Mouse (Mus musculus): ENCODE data around the gene Cxcl10. TPM values are rescaled to one million over a fixed set of nuclear protein-coding genes. Genes with fewer than 3 reads are reported as not detected.
"Not testable (repeated sequence)": the region's sequence is repeated elsewhere in the genome, so short reads cannot be mapped to it uniquely, and the experiment has no call there.

Gene Cxcl10
- total RNA-seq, 2 experiments from 2014 or later = not detected

GRCm38 (mm10) chr5:92369151-92369994 is 20.7 kb upstream of the Cxcl10 start:
- intact Hi-C loops (cut with DNase I) = no loop called here
- peak; percentile 87 for DNase-seq

GRCm38 (mm10) chr5:92368392-92368791 is 19.7 kb upstream of the Cxcl10 start:
- DNase-seq = no peak
- intact Hi-C loops (cut with DNase I) = no loop called here

- intact Hi-C loops (cut with DNase I) = no loop called here
- no peak for DNase-seq
These were observed 17.9 kb upstream of the Cxcl10 start for GRCm38 (mm10) chr5:92366565-92366964.

GRCm38 (mm10) chr5:92365146-92365705 is 16.5 kb upstream of the Cxcl10 start:
- intact Hi-C loops (cut with DNase I) = no loop called here
- DNase-seq = peak; percentile 24

GRCm38 (mm10) chr5:92364011-92364410 is 15.3 kb upstream of the Cxcl10 start:
- intact Hi-C loops (cut with DNase I) = no loop called here

GRCm38 (mm10) chr5:92363179-92363578 is 14.5 kb upstream of the Cxcl10 start:
- intact Hi-C loops (cut with DNase I) = no loop called here
- no peak for DNase-seq

More at GRCm38 (mm10) chr5:92364011-92364410, 15.3 kb upstream of the Cxcl10 start:
- no peak for DNase-seq

- intact Hi-C loops (cut with DNase I) = no loop called here
- DNase-seq = no peak
These were observed 10.2 kb upstream of the Cxcl10 start for GRCm38 (mm10) chr5:92358767-92359455.

GRCm38 (mm10) chr5:92358033-92358432 is 9.3 kb upstream of the Cxcl10 start:
- intact Hi-C loops (cut with DNase I) = no loop called here

GRCm38 (mm10) chr5:92353517-92353916 is 4.8 kb upstream of the Cxcl10 start:
- intact Hi-C loops (cut with DNase I) = no loop called here

More at GRCm38 (mm10) chr5:92358033-92358432, 9.3 kb upstream of the Cxcl10 start:
- no peak for DNase-seq

GRCm38 (mm10) chr5:92352716-92353115 is 4.0 kb upstream of the Cxcl10 start:
- intact Hi-C loops (cut with DNase I) = not testable (repeated sequence)

More at GRCm38 (mm10) chr5:92353517-92353916, 4.8 kb upstream of the Cxcl10 start:
- DNase-seq = no peak

GRCm38 (mm10) chr5:92349731-92350130 is 1.0 kb upstream of the Cxcl10 start:
- intact Hi-C loops (cut with DNase I) = no loop called here
- no peak for DNase-seq

More at GRCm38 (mm10) chr5:92352716-92353115, 4.0 kb upstream of the Cxcl10 start:
- DNase-seq = not testable (repeated sequence)

GRCm38 (mm10) chr5:92345006-92345405 is 3.7 kb downstream of the Cxcl10 start:
- no peak for DNase-seq
- intact Hi-C loops (cut with DNase I) = no loop called here

- intact Hi-C loops (cut with DNase I) = no loop called here
- DNase-seq = no peak
These were observed 8.1 kb downstream of the Cxcl10 start for GRCm38 (mm10) chr5:92340606-92341005.

GRCm38 (mm10) chr5:92336743-92337142 is 11.9 kb downstream of the Cxcl10 start:
- DNase-seq = no peak
- intact Hi-C loops (cut with DNase I) = no loop called here

GRCm38 (mm10) chr5:92332359-92332840 is 16.3 kb downstream of the Cxcl10 start:
- no peak for DNase-seq
- intact Hi-C loops (cut with DNase I) = no loop called here

GRCm38 (mm10) chr5:92331635-92332338 is 16.9 kb downstream of the Cxcl10 start, which contains the start of gene Art3:
Art3 (plus strand) TSS chr5:92331827.
- DNase-seq = no peak
- intact Hi-C loops (cut with DNase I) = no loop called here

GRCm38 (mm10) chr5:92331122-92331521 is 17.6 kb downstream of the Cxcl10 start:
- intact Hi-C loops (cut with DNase I) = no loop called here
- DNase-seq = no peak

GRCm38 (mm10) chr5:92327929-92328328 is 20.8 kb downstream of the Cxcl10 start, which contains the start of gene Cxcl9:
Cxcl9 (minus strand) TSS chr5:92328079.
- DNase-seq = no peak
- intact Hi-C loops (cut with DNase I) = no loop called here

- intact Hi-C loops (cut with DNase I) = no loop called here
These were observed 21.3 kb downstream of the Cxcl10 start for GRCm38 (mm10) chr5:92327367-92327766.

GRCm38 (mm10) chr5:92323264-92323663 is 25.4 kb downstream of the Cxcl10 start:
- intact Hi-C loops (cut with DNase I) = no loop called here

More at GRCm38 (mm10) chr5:92327367-92327766, 21.3 kb downstream of the Cxcl10 start:
- DNase-seq = no peak

More at GRCm38 (mm10) chr5:92323264-92323663, 25.4 kb downstream of the Cxcl10 start:
- peak; percentile 12 for DNase-seq
